ENCODE assay signal across 41 mouse cellular contexts in the genomic region with DNA sequence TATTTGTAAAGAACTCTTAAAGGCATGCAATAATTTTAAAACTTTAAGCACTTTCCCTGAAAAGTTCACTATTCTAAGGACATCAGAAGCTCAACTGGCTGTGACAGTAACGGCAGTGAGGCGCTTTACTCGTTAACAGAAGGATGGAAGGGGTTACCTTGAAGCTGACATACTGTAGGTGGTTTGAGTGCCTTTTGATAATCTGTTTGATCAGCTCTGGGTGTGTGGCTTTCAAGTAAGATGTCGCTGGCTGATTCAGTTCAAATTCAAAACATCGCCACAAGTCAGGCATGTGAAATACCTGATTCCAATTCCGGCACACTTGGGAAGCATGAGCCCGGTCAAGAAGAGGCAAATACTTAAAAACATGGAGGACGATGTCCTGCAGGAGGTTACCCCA. TPM values are rescaled to one million over a fixed set of nuclear protein-coding genes. Genes with fewer than 3 reads are reported as not detected.
DNase-seq lines count a peak whose midpoint lies in the region; ATAC-seq and TF ChIP-seq lines count a peak whose summit lies in the region.
"Had no signal": no experiment of that assay in that cellular context is flagged by ENCODE, and none has a peak within 500 bp of the region (broad histone marks: within the 10 kb centered on the region; RNA-seq: fewer than 3 reads in every experiment).

No protein-coding gene starts in this region.

- peaks cover 66% of the 10 kb centered on the region for H3K36me3 ChIP-seq in megakaryocyte, embryonic 14.5 days (replicated peaks; ENCODE audit: low read length)
- H3K36me3 ChIP-seq in E14TG2a.4 (ENCODE audit: insufficient read depth, low read length), result peaks cover 65% of the 10 kb centered on the region
- H3K36me3 ChIP-seq: embryonic facial prominence, embryonic 15.5 days had no signal

- peak; percentile 42 for DNase-seq in CD4-positive, CD25-positive, alpha-beta regulatory T cell, adult 2 months (ENCODE audit: low read depth, low spot score)
- DNase-seq in naive thymus-derived CD4-positive, alpha-beta T cell, adult 2 months (ENCODE audit: low read depth), result peak; percentile 67
- no peak for DNase-seq in adrenal gland, adult 8-10 months
- DNase-seq: adrenal gland, postnatal 36 days; cerebellum, adult 8-10 months; cerebellum, postnatal 25 days; gastrocnemius, postnatal 25 days; heart, adult 2 months; heart, postnatal 10 days; kidney, adult 2 months; kidney, postnatal 4 days; lung, adult 18-20 months; lung, postnatal 4 days; right cerebral cortex, postnatal 4 days had no signal

- peaks cover 9% of the 10 kb centered on the region for H3K27me3 ChIP-seq in megakaryocyte, embryonic 14.5 days (replicated peaks)
- H3K27me3 ChIP-seq in E14TG2a.4 (ENCODE audit: insufficient read depth, low read length), result peaks cover 6% of the 10 kb centered on the region
- H3K27me3 ChIP-seq: embryonic facial prominence, embryonic 15.5 days; heart, embryonic 12.5 days; intestine, embryonic 15.5 days; limb, embryonic 13.5 days; liver, embryonic 12.5 days; neural tube, embryonic 12.5 days; Patski had no signal

- TF ChIP-seq CTCF in E14TG2a.4 (conservative IDR thresholded peaks at IDR 0.05; ENCODE audit: low read length), result no peak

- peak overlapping the region; percentile 83 for H3K4me3 ChIP-seq in megakaryocyte, embryonic 14.5 days (replicated peaks)
- H3K4me3 ChIP-seq in E14TG2a.4 (replicated peaks; ENCODE audit: low read length), result peak overlapping the region; percentile 58
- H3K4me3 ChIP-seq: embryonic facial prominence, embryonic 10.5 days; embryonic facial prominence, embryonic 15.5 days; heart, adult 2 months; heart, embryonic 12.5 days; hindbrain, embryonic 10.5 days; intestine, embryonic 15.5 days; limb, embryonic 13.5 days; liver, embryonic 12.5 days; neural tube, embryonic 12.5 days had no signal

- H3K4me1 ChIP-seq in megakaryocyte, embryonic 14.5 days, result peaks cover 63% of the 10 kb centered on the region
- H3K4me1 ChIP-seq in E14TG2a.4 (replicated peaks; ENCODE audit: low read depth, low read length), result peaks cover 66% of the 10 kb centered on the region

- H3K9me3 ChIP-seq in megakaryocyte, embryonic 14.5 days, result no peaks in the 10 kb centered on the region
- no peaks in the 10 kb centered on the region for H3K9me3 ChIP-seq in E14TG2a.4 (ENCODE audit: low read length)
- H3K9me3 ChIP-seq: embryonic facial prominence, embryonic 10.5 days; embryonic facial prominence, embryonic 15.5 days; heart, embryonic 12.5 days; hindbrain, embryonic 10.5 days; intestine, embryonic 15.5 days; limb, embryonic 13.5 days; liver, embryonic 12.5 days; neural tube, embryonic 12.5 days had no signal

- ATAC-seq in CD4-positive, CD25-positive, alpha-beta regulatory T cell, adult 4 months, result no peak
- no peak for ATAC-seq in megakaryocyte, adult 5-6 weeks (ENCODE audit: poor library complexity, severe bottlenecking)
- ATAC-seq: forebrain, embryonic 14.5 days; hindbrain, postnatal 0 days; intestine, embryonic 15.5 days; liver, embryonic 12.5 days; lung, postnatal 0 days; midbrain, embryonic 16.5 days; Patski had no signal

RNA-seq across cellular contexts. Expression of a gene that starts 4.3 kb away (rescaled TPM):
- polyA plus RNA-seq in CD4-positive, CD25-positive, alpha-beta regulatory T cell, adult 4 months (2017; shearing (Covaris generic)), result 10 to 100 TPM; 29.5 to 34.3 TPM
- polyA plus RNA-seq in megakaryocyte, embryonic 14.5 days (2012; ENCODE audit: insufficient read depth, low replicate concordance), result 2.0 and 5.1 TPM in 2 replicates
- total RNA-seq in megakaryocyte, adult 5-6 weeks (2015), result 46.3 and 51.3 TPM in 2 replicates
- total RNA-seq in megakaryocyte, adult 5-6 weeks (2017), result 72.7 and 92.4 TPM in 2 replicates
- total RNA-seq in adrenal gland, adult 8-10 months (2022), result 10 to 100 TPM; 60.2 to 93.4 (median 85.3) TPM

RNA-seq across cellular contexts. Expression of a gene that starts 25.0 kb away (rescaled TPM):
- 10 to 100 TPM; 16.4 to 19.2 TPM for polyA plus RNA-seq in CD4-positive, CD25-positive, alpha-beta regulatory T cell, adult 4 months (2017; shearing (Covaris generic))
- polyA plus RNA-seq in megakaryocyte, embryonic 14.5 days (2012; ENCODE audit: insufficient read depth, low replicate concordance), result 1.8 and 3.6 TPM in 2 replicates
- 77.7 and 81.1 TPM in 2 replicates for total RNA-seq in megakaryocyte, adult 5-6 weeks (2015)
- total RNA-seq in megakaryocyte, adult 5-6 weeks (2017), result 77.6 and 82.9 TPM in 2 replicates
- 10 to 100 TPM; 25.5 to 36.2 (median 31.6) TPM for total RNA-seq in adrenal gland, adult 8-10 months (2022)

RNA-seq across cellular contexts. Expression of a gene that starts 48.3 kb away (rescaled TPM):
- polyA plus RNA-seq in CD4-positive, CD25-positive, alpha-beta regulatory T cell, adult 4 months (2017; shearing (Covaris generic)), result under 1 TPM; 0.16 to 0.23 TPM
- 0.13 TPM in 1 of 2 replicates, not detected in the other for polyA plus RNA-seq in megakaryocyte, embryonic 14.5 days (2012; ENCODE audit: insufficient read depth, low replicate concordance)
- total RNA-seq in megakaryocyte, adult 5-6 weeks (2015), result 1.5 and 1.8 TPM in 2 replicates
- 1.8 and 2.0 TPM in 2 replicates for total RNA-seq in megakaryocyte, adult 5-6 weeks (2017)
- under 1 TPM in 1 of 4 experiments, not detected in 3; 0.20 TPM for total RNA-seq in adrenal gland, adult 8-10 months (2022)
- total RNA-seq: adrenal gland, adult 18-20 months; adrenal gland, postnatal 36 days; gastrocnemius, adult 18-20 months; gastrocnemius, postnatal 25 days; heart, adult 2 months; heart, postnatal 10 days; hindbrain, postnatal 0 days; layer of hippocampus, adult 8-10 months; left cerebral cortex, adult 8-10 months; left cerebral cortex, postnatal 36 days; MEL had no signal
- polyA plus RNA-seq: C2C12; embryonic facial prominence, embryonic 10.5 days; embryonic facial prominence, embryonic 15.5 days; forebrain, embryonic 14.5 days; heart, embryonic 12.5 days; hindbrain, embryonic 10.5 days; hindbrain, postnatal 0 days; kidney, adult 2 months; kidney, postnatal 0 days; limb, embryonic 13.5 days; midbrain, embryonic 16.5 days; neural tube, embryonic 12.5 days; stomach, embryonic 14.5 days; testis, adult 2 months had no signal
